Mouse (Mus musculus) liver, postnatal 0 days (tissue): ENCODE data around the gene Ifi35. TPM values are rescaled to one million over a fixed set of nuclear protein-coding genes. Genes with fewer than 3 reads are reported as not detected.

Experiments used
- ATAC-seq: fragments of 200-750 bp; cut with Nextera tagmentation; 2 replicates; pipeline ENCODE4 v1.8.0; 2017; ENCODE audit warnings: mild to moderate bottlenecking, moderate library complexity
- DNase-seq: peaks from one replicate; pipeline ENCODE4 v3.0.0-alpha.2; 2016
- H3K27ac ChIP-seq: fragments of 300-500 bp; sonication (generic); 2 replicates; pipeline ENCODE4 v1.5.1; 2014; ENCODE audit warnings: antibody characterized with exemption, moderate library complexity, mild to moderate bottlenecking, low read depth
- H3K27me3 ChIP-seq: fragments of 300-500 bp; sonication (generic); 2 replicates; pipeline ENCODE4 v1.6.1; 2014; ENCODE audit warnings: low read length, control low read depth, mixed read lengths; ENCODE audit not compliant: insufficient read depth
- H3K36me3 ChIP-seq: fragments of 300-500 bp; sonication (generic); replicated peaks from 2 replicates; pipeline ENCODE4 v1.6.1; 2014; ENCODE audit warnings: mild to moderate bottlenecking, control low read depth, low read length, moderate library complexity, mixed read lengths; ENCODE audit not compliant: insufficient read depth
- H3K4me1 ChIP-seq: fragments of 300-500 bp; sonication (generic); 2 replicates; pipeline ENCODE4 v1.6.1; 2014; ENCODE audit warnings: antibody characterized with exemption, mild to moderate bottlenecking, control low read depth; ENCODE audit not compliant: insufficient read depth
- H3K4me2 ChIP-seq: fragments of 300-500 bp; sonication (generic); 2 replicates; pipeline ENCODE4 v1.6.1; 2014; ENCODE audit warnings: low read depth, mild to moderate bottlenecking, low read length, moderate library complexity, mixed read lengths
- H3K4me3 ChIP-seq: fragments of 300-500 bp; sonication (generic); 2 replicates; pipeline ENCODE4 v1.5.1; 2014; ENCODE audit warnings: low read depth, low read length
- H3K9ac ChIP-seq: fragments of 300-500 bp; sonication (generic); replicated peaks from 2 replicates; pipeline ENCODE4 v1.6.1; 2014; ENCODE audit warnings: mild to moderate bottlenecking, moderate library complexity
- H3K9me3 ChIP-seq: fragments of 300-500 bp; sonication (generic); 2 replicates; pipeline ENCODE4 v1.6.1; 2016; ENCODE audit warnings: mild to moderate bottlenecking, control low read depth, low read length, mixed read lengths
- CTCF ChIP-seq: sonication (generic); IDR thresholded peaks from 2 replicates; pipeline ENCODE4 v1.5.1; 2016; ENCODE audit warnings: antibody characterized with exemption, low read depth
- EP300 ChIP-seq: IDR thresholded peaks from 2 replicates; pipeline ENCODE4 v1.6.1; 2016; ENCODE audit warnings: antibody characterized with exemption, low read depth, mild to moderate bottlenecking
- WGBS: fragments of 180-500 bp; shearing (Covaris S2); extraction: QIAGEN DNeasy Blood & Tissue Kit; methylation state at CpG from one replicate; pipeline ENCODE4 v1.1.7; 2014; ENCODE audit not compliant: insufficient replicate concordance; 5-methylcytosine and 5-hydroxymethylcytosine counted together
- polyA plus RNA-seq: library from polyadenylated mRNA; unstranded; fragments of >200 nt; fragmentation: Nextera tagmentation; extraction: Ambion mirVana; gene quantifications from 2 replicates; pipeline ENCODE4 v1.2.1, GENCODE M21; 2015

The Ifi35 gene
- polyA plus RNA-seq, 1 experiment from 2014 or later: 28.2 TPM

GRCm38 (mm10) chr11:101420148-101420547 lies 28.1 kb upstream of the Ifi35 start:
- ATAC-seq: no peak
- Histone ChIP-seq H3K4me3 (no peak overlapping the region), H3K9me3 (no peaks in the 10 kb centered on the region), H3K4me1 (peaks cover 17% of the 10 kb centered on the region), H3K36me3 (no peaks in the 10 kb centered on the region), H3K9ac (no peak overlapping the region), H3K27me3 (no peaks in the 10 kb centered on the region), H3K4me2 (no peak overlapping the region), H3K27ac (no peak overlapping the region)
- 70% methylated on average over 5 of the region's 5 CpGs for WGBS
- TF ChIP-seq CTCF: no peak
- no peak for TF ChIP-seq EP300
- no peak for DNase-seq

- DNase-seq (peak; percentile 25), ATAC-seq (peak; percentile 11; the same call in 1 of the 2 replicates)
- Histone ChIP-seq H3K36me3 (0 out of 2 replicates have a peak, but pooled peaks cover 1% of the 10 kb centered on the region), H3K27ac (peak within 1 kb of the TSS; percentile 75), H3K4me2 (peak within 1 kb of the TSS; percentile 93), H3K27me3 (no peaks in the 10 kb centered on the region), H3K9ac (peak within 1 kb of the TSS; percentile 80), H3K4me3 (peak within 1 kb of the TSS; percentile 80), H3K9me3 (no peaks in the 10 kb centered on the region), H3K4me1 (peaks cover 23% of the 10 kb centered on the region)
- TF ChIP-seq EP300: no peak
- no peak for TF ChIP-seq CTCF
- WGBS: 8% methylated on average over 23 of the region's 23 CpGs
These were observed 23.9 kb upstream of the Ifi35 start, which contains the start of gene Gm27029 for GRCm38 (mm10) chr11:101424105-101424851. Gene Gm27029 (minus strand): TSS chr11:101424796.

- Histone ChIP-seq H3K27me3 (no peaks in the 10 kb centered on the region), H3K27ac (peak within 1 kb of the TSS; percentile 75), H3K9me3 (no peaks in the 10 kb centered on the region), H3K36me3 (peaks cover 8% of the 10 kb centered on the region; the same call in 1 of the 2 replicates), H3K4me2 (peak within 1 kb of the TSS; percentile 93), H3K4me1 (peaks cover 23% of the 10 kb centered on the region), H3K9ac (peak within 1 kb of the TSS; percentile 80), H3K4me3 (peak within 1 kb of the TSS; percentile 80)
- WGBS: under 1% methylated on average over 71 of the region's 81 CpGs
- ATAC-seq: peak; percentile 94
- TF ChIP-seq CTCF (peak; percentile 69), EP300 (no peak)
- peak; percentile 99 for DNase-seq
These were observed 23.0 kb upstream of the Ifi35 start, which contains the start of the genes Rundc1 and Ptges3l for GRCm38 (mm10) chr11:101424925-101425813. Gene Rundc1 (plus strand): TSS chr11:101425085. Gene Ptges3l (minus strand): TSS chr11:101425333.

GRCm38 (mm10) chr11:101426165-101426564 lies 22.0 kb upstream of the Ifi35 start:
- no peak for DNase-seq
- Histone ChIP-seq H3K4me3 (peak overlapping the region; percentile 80), H3K4me2 (peak overlapping the region; percentile 93), H3K9me3 (no peaks in the 10 kb centered on the region), H3K36me3 (peaks cover 15% of the 10 kb centered on the region), H3K27ac (no peak overlapping the region), H3K9ac (0 out of 2 replicates have a peak overlapping the region, but pooled peaks have one; percentile 80), H3K4me1 (peaks cover 23% of the 10 kb centered on the region), H3K27me3 (no peaks in the 10 kb centered on the region)
- no peak for ATAC-seq
- TF ChIP-seq CTCF: no peak
- TF ChIP-seq EP300: no peak
- 54% methylated on average over 8 of the region's 8 CpGs for whole genome bisulfite sequencing

- no peaks in the 10 kb centered on the region for H3K27me3 ChIP-seq
- no peak overlapping the region for H3K4me2 ChIP-seq
- H3K27ac ChIP-seq: no peak overlapping the region
- DNase-seq (no peak), ATAC-seq (no peak)
- peaks cover 5% of the 10 kb centered on the region for H3K4me1 ChIP-seq
- peaks cover 45% of the 10 kb centered on the region for H3K36me3 ChIP-seq
- H3K4me3 ChIP-seq: no peak overlapping the region
- WGBS: 91% methylated on average over 9 of the region's 9 CpGs
- H3K9ac ChIP-seq: no peak overlapping the region
- TF ChIP-seq EP300 (no peak), CTCF (no peak)
- no peaks in the 10 kb centered on the region for H3K9me3 ChIP-seq
These were observed 16.9 kb upstream of the Ifi35 start for GRCm38 (mm10) chr11:101431327-101431726.

GRCm38 (mm10) chr11:101433396-101433795 lies 14.8 kb upstream of the Ifi35 start:
- WGBS: 89% methylated on average over 13 of the region's 13 CpGs
- DNase-seq (no peak), ATAC-seq (no peak)
- Histone ChIP-seq H3K4me2 (no peak overlapping the region), H3K9me3 (no peaks in the 10 kb centered on the region), H3K36me3 (peaks cover 45% of the 10 kb centered on the region), H3K27ac (no peak overlapping the region), H3K27me3 (no peaks in the 10 kb centered on the region), H3K4me1 (no peaks in the 10 kb centered on the region), H3K4me3 (no peak overlapping the region), H3K9ac (no peak overlapping the region)
- no peak for TF ChIP-seq EP300
- TF ChIP-seq CTCF: no peak
